In genomic region chr1:131245926-131246325, GRCm38 (mm10) we compare ENCODE assay signal across 8 mouse cellular contexts. TPM values are rescaled to one million over a fixed set of nuclear protein-coding genes. Genes with fewer than 3 reads are reported as not detected.
A peak's percentile ranks its signal among the peaks of the same experiment; 100 is the strongest.
DNase-seq lines count a peak whose midpoint lies in the region; ATAC-seq and TF ChIP-seq lines count a peak whose summit lies in the region.

No protein-coding gene starts in this region.

- peaks cover 10% of the 10 kb centered on the region; the same call in 1 of the 2 replicates for H3K4me1 ChIP-seq in embryonic fibroblast, embryonic 13.5 days (ENCODE audit: control insufficient read depth, insufficient read depth, low read length)
- H3K4me1 ChIP-seq in hindbrain, embryonic 13.5 days (replicated peaks): peaks cover 30% of the 10 kb centered on the region
- peaks cover 12% of the 10 kb centered on the region for H3K4me1 ChIP-seq in spleen, adult 2 months (ENCODE audit: control insufficient read depth, insufficient read depth, insufficient read length)

- H3K4me3 ChIP-seq in embryonic fibroblast, embryonic 13.5 days (ENCODE audit: insufficient read depth, low read length): peak overlapping the region; percentile 63; the same call in 1 of the 2 replicates
- H3K4me3 ChIP-seq in hindbrain, embryonic 13.5 days: peak overlapping the region; percentile 73
- peak overlapping the region; percentile 76; the same call in 1 of the 2 replicates for H3K4me3 ChIP-seq in spleen, adult 2 months (ENCODE audit: extremely low read depth, insufficient read depth, insufficient read length)

- TF ChIP-seq POLR2A in embryonic fibroblast, embryonic 13.5 days (IDR thresholded peaks at IDR 0.05; ENCODE audit: low read depth, low read length): no peak
- no peak for TF ChIP-seq POLR2A in spleen, adult 2 months (IDR thresholded peaks at IDR 0.05; ENCODE audit: low read depth, low read length)

- H3K9ac ChIP-seq in hindbrain, embryonic 13.5 days: peak overlapping the region; percentile 86

- no peaks in the 10 kb centered on the region for H3K36me3 ChIP-seq in hindbrain, embryonic 13.5 days
- H3K36me3 ChIP-seq in spleen, adult 2 months (ENCODE audit: control insufficient read depth, insufficient read depth, low read length): no peaks in the 10 kb centered on the region

- no peak overlapping the region for H3K27ac ChIP-seq in embryonic fibroblast, embryonic 13.5 days (ENCODE audit: insufficient read depth, low read length)
- no peak overlapping the region for H3K27ac ChIP-seq in hindbrain, embryonic 13.5 days
- no peak overlapping the region for H3K27ac ChIP-seq in spleen, adult 2 months (ENCODE audit: insufficient read depth, low read length)

- H3K4me2 ChIP-seq in hindbrain, embryonic 13.5 days: peak overlapping the region; percentile 96

- no peaks in the 10 kb centered on the region for H3K9me3 ChIP-seq in hindbrain, embryonic 13.5 days

- peaks cover 49% of the 10 kb centered on the region for H3K27me3 ChIP-seq in hindbrain, embryonic 13.5 days
- peaks cover 10% of the 10 kb centered on the region for H3K27me3 ChIP-seq in spleen, adult 2 months (ENCODE audit: control insufficient read depth, insufficient read depth, low read length)

- WGBS in hindbrain, embryonic 13.5 days: 7% methylated on average over 9 of the region's 9 CpGs
- 5% methylated on average over 9 of the region's 9 CpGs for WGBS in spleen, adult 2 months

- ATAC-seq in hindbrain, embryonic 13.5 days (ENCODE audit: low FRiP score): peak; percentile 30
- ATAC-seq in megakaryocyte, adult 5-6 weeks (ENCODE audit: poor library complexity, severe bottlenecking): peak; percentile 59

- peak; percentile 53 to 58 for DNase-seq in left cerebral cortex, adult 18-20 months (ENCODE audit: low spot score in 2 of 2)
- DNase-seq in left cerebral cortex, adult 11 months (ENCODE audit: low spot score): no peak
- DNase-seq in adrenal gland, postnatal 36 days: peak; percentile 65 to 80
- peak; percentile 54 to 66 for DNase-seq in left cerebral cortex, postnatal 25 days (ENCODE audit: low spot score in 2 of 2)
- peak in 1 of 2 experiments; percentile 41 for DNase-seq in spleen, adult 2 months (ENCODE audit: low read depth in 1 of 2, low spot score in 2 of 2)

- intact Hi-C loops in left cerebral cortex, postnatal 25 days (cut with DNase I): loop anchor here (2.0 to 5.0 kb wide), 4 partner anchors 35 to 184 kb away; no protein-coding TSS in a partner anchor

- TF ChIP-seq CTCF in embryonic fibroblast, embryonic 13.5 days (IDR thresholded peaks at IDR 0.05; ENCODE audit: borderline replicate concordance, insufficient read depth, low read length): peak; percentile 20; the same call in 1 of the 2 replicates
- TF ChIP-seq CTCF in spleen, adult 2 months (IDR thresholded peaks at IDR 0.05; ENCODE audit: extremely low read depth, insufficient read depth, insufficient read length, insufficient replicate concordance): peak; percentile 34; the same call in 1 of the 2 replicates

RNA-seq across cellular contexts. Expression of gene Rassf5, which starts 0.9 kb away (rescaled TPM):
- total RNA-seq in left cerebral cortex, adult 18-20 months (2021): 10 to 100 TPM; 27.7 to 28.1 TPM
- 10 to 100 TPM; 13.4 to 14.1 TPM for total RNA-seq in adrenal gland, postnatal 36 days (2021)
- 11.6 and 15.7 TPM in 2 replicates for polyA plus RNA-seq in embryonic fibroblast, embryonic 13.5 days (2011; ENCODE audit: insufficient read length, low read depth, missing spikeins)
- polyA plus RNA-seq in hindbrain, embryonic 13.5 days (2015; fragmentation: Nextera tagmentation; extraction: Ambion mirVana): 2.6 TPM in 2 replicates
- 10 to 100 TPM; 24.0 to 25.3 TPM for total RNA-seq in left cerebral cortex, postnatal 25 days (2021)
- 81.7 and 97.9 TPM in 2 replicates for total RNA-seq in megakaryocyte, adult 5-6 weeks (2015)
- total RNA-seq in megakaryocyte, adult 5-6 weeks (2017): 99.6 and 110 TPM in 2 replicates
- 37.3 and 40.4 TPM in 2 replicates for polyA plus RNA-seq in spleen, adult 2 months (2012; rRNA removed)

RNA-seq across cellular contexts. Expression of gene Ikbke, which starts 33.5 kb away (rescaled TPM):
- total RNA-seq in left cerebral cortex, adult 18-20 months (2021): 1 to 10 TPM; 1.5 to 1.8 TPM
- total RNA-seq in adrenal gland, postnatal 36 days (2021): 10 to 100 TPM in 1 of 2 experiments, 1 to 10 TPM in 1; 6.6 to 20.5 TPM
- 14.6 and 16.2 TPM in 2 replicates for polyA plus RNA-seq in embryonic fibroblast, embryonic 13.5 days (2011; ENCODE audit: insufficient read length, low read depth, missing spikeins)
- 0.66 and 0.92 TPM in 2 replicates for polyA plus RNA-seq in hindbrain, embryonic 13.5 days (2015; fragmentation: Nextera tagmentation; extraction: Ambion mirVana)
- 1 to 10 TPM; 1.4 to 1.7 TPM for total RNA-seq in left cerebral cortex, postnatal 25 days (2021)
- 18.6 and 28.4 TPM in 2 replicates for total RNA-seq in megakaryocyte, adult 5-6 weeks (2015)
- 24.1 and 24.9 TPM in 2 replicates for total RNA-seq in megakaryocyte, adult 5-6 weeks (2017)
- polyA plus RNA-seq in spleen, adult 2 months (2012; rRNA removed): 42.8 and 51.0 TPM in 2 replicates
